Mouse (Mus musculus) MN1 (cell line): Measurements from ENCODE around the gene Osbp2.
A peak's percentile ranks its signal among the peaks of the same experiment; 100 is the strongest.

Experiments
- DNase-seq: peaks from one replicate; pipeline ENCODE4 v3.0.0-alpha.2; 2016; ENCODE audit warnings: low spot score

Gene Osbp2

GRCm38 (mm10) chr11:3703089-3703992, 160.4 kb downstream of the Osbp2 start:
- no peak for DNase-seq

- no peak for DNase-seq
Observed at GRCm38 (mm10) chr11:3697441-3697840, 166.3 kb downstream of the Osbp2 start.

- no peak for DNase-seq
Observed at GRCm38 (mm10) chr11:3696086-3696616, 167.6 kb downstream of the Osbp2 start.

GRCm38 (mm10) chr11:3691746-3692145, 172.0 kb downstream of the Osbp2 start:
- DNase-seq, result no peak

- no peak for DNase-seq
Observed at GRCm38 (mm10) chr11:3686885-3687284, 176.8 kb downstream of the Osbp2 start.

- no peak for DNase-seq
Observed at GRCm38 (mm10) chr11:3686318-3686717, 177.4 kb downstream of the Osbp2 start.

- no peak for DNase-seq
Observed at GRCm38 (mm10) chr11:3685431-3685830, 178.3 kb downstream of the Osbp2 start.

- DNase-seq, result no peak
Observed at GRCm38 (mm10) chr11:3684723-3685430, 178.8 kb downstream of the Osbp2 start.

- DNase-seq, result no peak
Observed at GRCm38 (mm10) chr11:3684232-3684631, 179.5 kb downstream of the Osbp2 start.

GRCm38 (mm10) chr11:3683696-3684095, 180.0 kb downstream of the Osbp2 start:
- no peak for DNase-seq

- no peak for DNase-seq
Observed at GRCm38 (mm10) chr11:3679771-3680170, 183.9 kb downstream of the Osbp2 start.

GRCm38 (mm10) chr11:3677204-3677603, 186.5 kb downstream of the Osbp2 start:
- no peak for DNase-seq

GRCm38 (mm10) chr11:3676423-3676822, 187.3 kb downstream of the Osbp2 start:
- no peak for DNase-seq

GRCm38 (mm10) chr11:3674545-3674944, 189.2 kb downstream of the Osbp2 start:
- no peak for DNase-seq

GRCm38 (mm10) chr11:3671000-3671628, 192.6 kb downstream of the Osbp2 start:
- peak; percentile 19 for DNase-seq

- no peak for DNase-seq
Observed at GRCm38 (mm10) chr11:3669849-3670248, 193.9 kb downstream of the Osbp2 start.

- no peak for DNase-seq
Observed at GRCm38 (mm10) chr11:3668768-3669167, 194.9 kb downstream of the Osbp2 start.

- DNase-seq, result no peak
Observed at GRCm38 (mm10) chr11:3667506-3667905, 196.2 kb downstream of the Osbp2 start.

- no peak for DNase-seq
Observed at GRCm38 (mm10) chr11:3661964-3662363, 201.7 kb downstream of the Osbp2 start.
